Mouse (Mus musculus) myocyte (in vitro differentiated cells): ENCODE data around the gene Hmox2.
"Not testable (repeated sequence)": the region's sequence is repeated elsewhere in the genome, so short reads cannot be mapped to it uniquely, and the experiment has no call there.

Experiments used
- CEBPB ChIP-seq: IDR thresholded peaks from 2 replicates; pipeline ENCODE4 v1.6.1; 2011; ENCODE audit warnings: mild to moderate bottlenecking, moderate library complexity; ENCODE audit not compliant: poor library complexity, insufficient read depth, severe bottlenecking
- MAX ChIP-seq: IDR thresholded peaks from one replicate; pipeline ENCODE4 v1.6.1; 2011; ENCODE audit warnings: low read depth, mild to moderate bottlenecking, control low read depth
- POLR2A ChIP-seq: IDR thresholded peaks from one replicate; pipeline ENCODE4 v1.6.1; 2011; ENCODE audit warnings: low read depth, mild to moderate bottlenecking, control low read depth, moderate library complexity; ENCODE audit not compliant: insufficient read length
- REST ChIP-seq: IDR thresholded peaks from one replicate; pipeline ENCODE4 v1.6.1; 2011; ENCODE audit warnings: mild to moderate bottlenecking, control low read depth, moderate library complexity; ENCODE audit not compliant: insufficient read depth, insufficient read length
- TCF12 ChIP-seq: IDR thresholded peaks from one replicate; pipeline ENCODE4 v1.6.1; 2011; ENCODE audit warnings: mild to moderate bottlenecking, control low read depth; ENCODE audit not compliant: poor library complexity, insufficient read depth, severe bottlenecking
- USF1 ChIP-seq: IDR thresholded peaks from one replicate; pipeline ENCODE4 v1.6.1; 2011; ENCODE audit warnings: low read depth, mild to moderate bottlenecking, control low read depth, moderate library complexity

DNA sequence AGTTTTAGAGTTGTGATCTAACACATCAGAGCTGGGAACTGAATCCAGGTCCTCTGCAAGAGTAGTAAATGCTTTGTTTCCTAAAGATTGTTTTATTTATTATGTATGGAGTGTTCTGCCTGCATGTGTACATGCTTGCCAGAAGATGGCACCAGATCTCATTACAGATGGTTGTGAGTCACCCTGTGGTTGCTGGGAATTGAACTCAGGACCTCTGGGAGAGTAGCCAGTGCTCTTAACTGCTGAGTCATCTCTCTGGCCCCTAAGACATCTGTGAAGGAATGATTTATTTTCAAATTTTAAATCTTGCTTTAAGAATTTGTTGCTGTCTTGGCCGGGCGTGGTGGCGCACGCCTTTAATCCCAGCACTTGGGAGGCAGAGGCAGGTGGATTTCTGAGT is 36.8 kb upstream of the Hmox2 start:
- TF ChIP-seq CEBPB, REST, POLR2A, MAX, USF1, TCF12: not testable (repeated sequence)
